Mouse (Mus musculus): Measurements from ENCODE around the gene Tnfsf4.

Gene Tnfsf4

GRCm38 (mm10) chr1:161394931-161395459 is at the start of gene Tnfsf4:
Gene Tnfsf4 (plus strand): TSS chr1:161395409.
- no peak for DNase-seq (ENCODE audit: inconsistent age in 2 of 2, low spot score in 1 of 2)

DNA sequence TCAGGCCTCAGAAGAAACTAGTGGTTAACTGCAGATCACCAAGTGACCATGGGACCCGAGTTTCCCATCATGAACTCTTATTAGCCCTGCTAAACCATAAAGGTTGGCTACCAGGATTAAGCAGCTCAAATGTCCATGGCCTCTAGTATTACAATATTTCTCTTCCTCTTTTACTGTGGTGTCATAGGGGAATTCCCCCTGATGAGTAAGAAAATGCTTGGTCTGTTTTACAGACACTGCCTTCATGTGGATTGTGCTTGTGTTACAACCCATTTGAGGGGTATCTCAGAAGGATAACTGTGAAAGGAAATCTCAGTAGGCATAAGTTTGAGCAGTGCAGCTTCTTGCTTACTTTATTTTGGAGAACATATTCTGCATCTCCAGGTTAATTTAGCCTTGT is 44.2 kb upstream of the Tnfsf4 start:
- DNase-seq (ENCODE audit: inconsistent age in 2 of 2, low spot score in 1 of 2), result no peak

GRCm38 (mm10) chr1:161365006-161365405 is 30.2 kb upstream of the Tnfsf4 start:
- DNase-seq (ENCODE audit: inconsistent age in 2 of 2, low spot score in 1 of 2), result no peak

GRCm38 (mm10) chr1:161371919-161372318 is 23.3 kb upstream of the Tnfsf4 start:
- DNase-seq (ENCODE audit: inconsistent age in 2 of 2, low spot score in 1 of 2), result no peak

DNA sequence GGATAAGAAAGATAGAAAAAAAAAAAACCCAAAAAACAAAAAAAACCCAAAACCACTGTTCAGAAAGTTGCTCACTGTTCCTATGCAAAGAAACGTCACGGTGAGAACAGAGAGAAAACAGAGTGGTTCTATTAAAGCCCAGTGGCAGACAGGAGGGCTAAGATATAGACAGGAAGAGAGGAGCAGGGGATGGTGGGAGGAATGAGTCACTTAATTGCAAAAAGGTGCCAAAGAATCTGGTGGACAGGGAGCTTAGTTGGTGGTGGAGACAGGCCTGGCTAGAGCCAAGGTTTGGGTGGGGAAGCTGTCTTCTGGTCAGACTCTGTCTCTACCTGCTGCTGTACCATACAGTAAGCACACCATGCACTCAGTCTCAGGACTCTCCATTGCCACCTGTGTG is 19.3 kb upstream of the Tnfsf4 start:
- DNase-seq (ENCODE audit: inconsistent age in 2 of 2, low spot score in 1 of 2), result no peak

- DNase-seq (ENCODE audit: inconsistent age in 2 of 2, low spot score in 1 of 2), result no peak
Observed at GRCm38 (mm10) chr1:161378571-161378970, 16.6 kb upstream of the Tnfsf4 start.

DNA sequence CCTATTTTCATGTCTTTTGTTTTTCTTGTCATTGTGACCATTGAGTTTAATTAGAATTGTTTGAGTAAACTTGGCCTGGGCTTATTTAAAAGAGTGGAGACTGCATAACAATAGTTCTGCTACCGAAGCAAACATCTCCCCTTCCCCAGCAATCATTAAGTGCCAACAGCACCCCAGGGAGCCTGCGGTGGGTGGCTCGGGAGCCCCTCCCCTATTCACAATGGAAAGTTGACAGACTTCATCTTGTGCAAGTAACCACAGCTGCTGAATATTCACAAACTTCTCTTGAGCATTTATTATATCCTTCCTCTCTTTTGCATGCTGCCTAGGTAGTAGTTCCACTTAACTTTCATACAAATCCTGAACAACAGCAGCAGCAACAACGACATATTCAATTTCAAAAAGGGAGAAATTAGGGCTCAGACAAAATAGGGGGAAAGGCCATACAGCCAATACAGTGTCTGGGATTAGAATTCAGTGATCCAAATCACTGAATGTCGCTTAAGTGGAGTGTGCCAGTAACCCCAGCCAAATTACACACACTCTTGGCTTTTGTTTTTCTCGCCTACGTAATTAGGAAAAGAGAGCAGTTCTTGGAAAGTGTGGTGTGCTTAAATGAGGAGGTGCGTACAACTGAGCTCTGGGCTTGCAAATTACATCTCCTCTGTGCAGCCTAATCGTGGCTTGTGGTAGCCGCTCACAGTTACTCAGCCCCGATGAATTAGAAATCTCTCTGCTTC is 15.4 kb upstream of the Tnfsf4 start:
- DNase-seq (ENCODE audit: inconsistent age in 2 of 2, low spot score in 1 of 2), result no peak

GRCm38 (mm10) chr1:161380425-161380780 is 14.8 kb upstream of the Tnfsf4 start:
- DNase-seq (ENCODE audit: inconsistent age in 2 of 2, low spot score in 1 of 2), result peak; percentile 17 to 59

- DNase-seq (ENCODE audit: inconsistent age in 2 of 2, low spot score in 1 of 2), result no peak
Observed at GRCm38 (mm10) chr1:161390066-161390465, 5.1 kb upstream of the Tnfsf4 start.

- DNase-seq (ENCODE audit: inconsistent age in 2 of 2, low spot score in 1 of 2), result no peak
Observed at GRCm38 (mm10) chr1:161392906-161393305, 2.3 kb upstream of the Tnfsf4 start.

DNA sequence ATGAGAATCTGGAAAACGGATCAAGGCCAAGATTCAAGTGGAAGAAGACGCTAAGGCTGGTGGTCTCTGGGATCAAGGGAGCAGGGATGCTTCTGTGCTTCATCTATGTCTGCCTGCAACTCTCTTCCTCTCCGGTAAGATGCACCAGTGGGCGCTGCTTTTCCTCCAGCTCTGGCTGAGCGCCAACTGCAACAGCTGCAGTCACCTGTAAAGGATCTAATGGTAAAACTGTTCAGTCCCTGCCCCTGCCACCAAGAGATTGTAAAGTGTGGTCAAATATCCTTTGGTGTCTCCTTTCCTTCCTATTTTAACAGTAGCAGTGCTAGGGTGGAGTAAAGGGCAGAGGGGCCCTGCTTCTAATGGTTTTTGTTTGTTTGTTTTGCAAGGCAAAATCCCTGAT is 401 bp downstream of the Tnfsf4 start:
- no peak for DNase-seq (ENCODE audit: inconsistent age in 2 of 2, low spot score in 1 of 2)

DNA sequence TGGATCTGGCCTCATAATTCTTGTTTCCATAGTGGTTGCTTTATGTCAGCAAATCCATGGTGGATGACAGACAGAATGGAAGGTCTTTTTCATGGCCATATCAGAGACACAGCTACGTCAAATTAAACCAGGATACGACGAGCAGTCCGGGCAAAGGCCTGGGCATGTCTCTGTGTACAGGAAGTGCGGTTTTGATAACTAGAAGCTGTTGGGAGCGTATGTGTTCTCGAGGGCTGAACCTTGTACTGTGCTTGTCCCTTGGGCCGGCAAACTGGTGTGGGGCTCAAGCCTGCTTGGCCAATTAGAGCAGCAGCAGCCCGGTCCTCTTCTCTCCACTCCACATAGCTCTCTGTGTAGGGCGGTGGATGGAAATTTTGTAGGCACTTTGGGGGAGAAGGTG is 1.1 kb downstream of the Tnfsf4 start:
- no peak for DNase-seq (ENCODE audit: inconsistent age in 2 of 2, low spot score in 1 of 2)

- DNase-seq (ENCODE audit: inconsistent age in 2 of 2, low spot score in 1 of 2), result peak; percentile 61 to 92
Observed at GRCm38 (mm10) chr1:161400126-161400525, 4.9 kb downstream of the Tnfsf4 start.

DNA sequence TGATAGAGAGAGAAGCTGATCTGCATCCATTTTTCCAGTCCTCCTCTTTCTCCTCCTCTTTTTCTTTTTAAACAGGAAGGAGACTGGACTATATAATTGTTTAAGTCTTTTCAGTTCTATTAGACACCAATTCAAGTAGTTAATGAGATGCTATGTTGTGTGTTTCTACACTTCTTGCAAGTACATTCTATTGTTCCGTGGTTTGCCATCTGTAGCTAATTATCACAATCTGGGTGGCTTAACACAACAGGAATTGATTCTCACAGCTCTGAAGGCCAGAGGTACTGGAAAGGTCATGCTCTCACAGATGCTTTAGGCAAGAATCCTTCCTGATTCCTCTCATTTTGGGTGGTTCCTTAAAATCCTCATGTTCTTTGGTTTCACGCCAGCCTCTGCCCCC is 7.9 kb downstream of the Tnfsf4 start:
- no peak for DNase-seq (ENCODE audit: inconsistent age in 2 of 2, low spot score in 1 of 2)

DNA sequence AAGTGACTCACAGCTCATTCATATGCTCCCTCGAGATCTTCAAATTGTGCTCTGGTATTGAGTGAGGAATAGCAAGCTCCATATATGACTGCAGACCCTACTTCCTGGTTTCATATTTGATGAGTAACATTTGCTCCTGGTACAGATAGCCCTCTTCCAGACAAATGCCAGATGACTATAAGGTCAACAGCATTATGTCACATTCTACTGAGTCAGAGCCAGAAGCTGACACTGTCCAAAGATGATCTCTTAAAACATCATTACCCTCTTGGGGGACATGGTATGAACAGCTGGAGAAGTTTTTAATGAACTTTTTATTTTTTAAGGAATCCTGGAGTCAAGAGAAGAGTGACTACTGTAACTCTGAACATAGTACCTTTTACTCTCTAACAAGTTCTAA is 11.3 kb downstream of the Tnfsf4 start:
- peak in 1 of 2 experiments; percentile 37 for DNase-seq (ENCODE audit: inconsistent age in 2 of 2, low spot score in 1 of 2)

DNA sequence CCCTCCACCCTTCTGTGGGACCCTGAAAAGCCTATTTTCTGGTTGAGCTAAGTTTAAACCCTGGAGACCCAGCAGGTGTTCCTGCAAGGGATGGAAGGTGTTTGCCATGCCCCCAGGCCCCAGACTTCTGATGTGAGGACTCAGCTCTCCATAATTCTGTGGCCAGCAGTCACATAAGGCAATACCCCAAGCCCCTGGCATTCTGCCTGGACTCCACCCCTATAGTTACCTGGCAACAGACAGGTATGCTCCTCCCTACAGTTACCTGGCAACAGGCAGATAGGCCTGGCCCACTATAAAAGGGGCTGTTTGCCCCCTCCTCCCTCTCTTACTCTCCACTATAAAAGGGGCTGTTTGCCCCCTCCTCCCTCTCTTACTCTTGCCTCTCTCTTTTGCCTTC is 24.7 kb downstream of the Tnfsf4 start:
- DNase-seq (ENCODE audit: inconsistent age in 2 of 2, low spot score in 1 of 2), result no peak

- DNase-seq (ENCODE audit: inconsistent age in 2 of 2, low spot score in 1 of 2), result no peak
Observed at GRCm38 (mm10) chr1:161420646-161421045, 25.4 kb downstream of the Tnfsf4 start.

- no peak for DNase-seq (ENCODE audit: inconsistent age in 2 of 2, low spot score in 1 of 2)
Observed at GRCm38 (mm10) chr1:161426277-161427056, 31.3 kb downstream of the Tnfsf4 start.

DNA sequence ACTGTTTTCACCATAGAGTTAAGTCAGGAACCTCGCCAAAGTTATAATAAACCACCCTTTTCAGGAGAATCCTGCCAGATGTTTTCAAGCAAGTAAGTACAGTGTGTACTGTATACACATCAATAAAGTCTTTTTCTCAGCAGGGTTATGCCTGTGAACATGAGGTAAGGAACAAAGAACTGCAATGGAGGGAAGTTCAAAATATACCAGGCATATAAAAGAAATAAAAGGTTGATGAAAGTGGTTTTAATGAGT is 31.8 kb downstream of the Tnfsf4 start:
- DNase-seq (ENCODE audit: inconsistent age in 2 of 2, low spot score in 1 of 2), result no peak

GRCm38 (mm10) chr1:161435781-161436180 is 40.6 kb downstream of the Tnfsf4 start:
- no peak for DNase-seq (ENCODE audit: inconsistent age in 2 of 2, low spot score in 1 of 2)

- no peak for DNase-seq (ENCODE audit: inconsistent age in 2 of 2, low spot score in 1 of 2)
Observed at GRCm38 (mm10) chr1:161436503-161436902, 41.3 kb downstream of the Tnfsf4 start.

- DNase-seq (ENCODE audit: inconsistent age in 2 of 2, low spot score in 1 of 2), result no peak
Observed at GRCm38 (mm10) chr1:161444858-161445257, 49.6 kb downstream of the Tnfsf4 start.
